Mouse (Mus musculus) liver, embryonic 14.5 days (tissue): ENCODE results near the gene Fcrla.

Experiments used
- CTCF ChIP-seq: IDR thresholded peaks from 2 replicates; pipeline ENCODE4 v1.5.1; 2016; ENCODE audit warnings: antibody characterized with exemption, low read depth, control low read depth
- EP300 ChIP-seq: IDR thresholded peaks from 2 replicates; pipeline ENCODE4 v1.6.1; 2016; ENCODE audit warnings: antibody characterized with exemption, low read depth

GRCm38 (mm10) chr1:170903485-170903884 is 23.9 kb downstream of the Fcrla start:
- TF ChIP-seq CTCF = no peak
- no peak for TF ChIP-seq EP300
